Mouse (Mus musculus) liver, embryonic 15.5 days (tissue): ENCODE data around the gene Rtcb. TPM values are rescaled to one million over a fixed set of nuclear protein-coding genes. Genes with fewer than 3 reads are reported as not detected.

Experiments
- ATAC-seq: fragments of 200-750 bp; cut with Nextera tagmentation; 2 replicates; pipeline ENCODE4 v1.8.0; 2017; ENCODE audit warnings: moderate number of reproducible peaks, mild to moderate bottlenecking, moderate library complexity; ENCODE audit not compliant: insufficient read depth
- H3K27ac ChIP-seq: fragments of 300-500 bp; sonication (generic); replicated peaks from 2 replicates; pipeline ENCODE4 v1.5.1; 2015; ENCODE audit warnings: mild to moderate bottlenecking, inconsistent platforms
- H3K27me3 ChIP-seq: fragments of 300-500 bp; sonication (generic); 2 replicates; pipeline ENCODE4 v1.6.1; 2015; ENCODE audit warnings: mild to moderate bottlenecking, inconsistent platforms
- H3K36me3 ChIP-seq: fragments of 300-500 bp; sonication (generic); replicated peaks from 2 replicates; pipeline ENCODE4 v1.6.1; 2015; ENCODE audit warnings: moderate library complexity, mild to moderate bottlenecking, inconsistent platforms
- H3K4me1 ChIP-seq: fragments of 300-500 bp; sonication (generic); replicated peaks from 2 replicates; pipeline ENCODE4 v1.6.1; 2015; ENCODE audit warnings: inconsistent platforms
- H3K4me2 ChIP-seq: fragments of 300-500 bp; sonication (generic); 2 replicates; pipeline ENCODE4 v1.6.1; 2015; ENCODE audit warnings: moderate library complexity, mild to moderate bottlenecking, inconsistent platforms
- H3K4me3 ChIP-seq: fragments of 300-500 bp; sonication (generic); replicated peaks from 2 replicates; pipeline ENCODE4 v1.5.1; 2015; ENCODE audit warnings: mild to moderate bottlenecking, inconsistent platforms
- H3K9ac ChIP-seq: fragments of 300-500 bp; sonication (generic); 2 replicates; pipeline ENCODE4 v1.6.1; 2015; ENCODE audit warnings: moderate library complexity, mild to moderate bottlenecking, inconsistent platforms
- H3K9me3 ChIP-seq: fragments of 300-500 bp; sonication (generic); replicated peaks from 2 replicates; pipeline ENCODE4 v1.6.1; 2016; ENCODE audit warnings: inconsistent platforms
- WGBS: fragments of 180-500 bp; shearing (Covaris S2); methylation state at CpG from one replicate; pipeline ENCODE4 v1.1.7; 2015; ENCODE audit warnings: mixed read lengths; ENCODE audit not compliant: insufficient replicate concordance; 5-methylcytosine and 5-hydroxymethylcytosine counted together
- polyA plus RNA-seq: library from polyadenylated mRNA; unstranded; fragments of >200 nt; fragmentation: Nextera tagmentation; extraction: Ambion mirVana; gene quantifications from 2 replicates; pipeline ENCODE4 v1.2.1, GENCODE M21; 2015

Gene Rtcb
- polyA plus RNA-seq, 1 experiment from 2014 or later: 67.6 TPM

DNA sequence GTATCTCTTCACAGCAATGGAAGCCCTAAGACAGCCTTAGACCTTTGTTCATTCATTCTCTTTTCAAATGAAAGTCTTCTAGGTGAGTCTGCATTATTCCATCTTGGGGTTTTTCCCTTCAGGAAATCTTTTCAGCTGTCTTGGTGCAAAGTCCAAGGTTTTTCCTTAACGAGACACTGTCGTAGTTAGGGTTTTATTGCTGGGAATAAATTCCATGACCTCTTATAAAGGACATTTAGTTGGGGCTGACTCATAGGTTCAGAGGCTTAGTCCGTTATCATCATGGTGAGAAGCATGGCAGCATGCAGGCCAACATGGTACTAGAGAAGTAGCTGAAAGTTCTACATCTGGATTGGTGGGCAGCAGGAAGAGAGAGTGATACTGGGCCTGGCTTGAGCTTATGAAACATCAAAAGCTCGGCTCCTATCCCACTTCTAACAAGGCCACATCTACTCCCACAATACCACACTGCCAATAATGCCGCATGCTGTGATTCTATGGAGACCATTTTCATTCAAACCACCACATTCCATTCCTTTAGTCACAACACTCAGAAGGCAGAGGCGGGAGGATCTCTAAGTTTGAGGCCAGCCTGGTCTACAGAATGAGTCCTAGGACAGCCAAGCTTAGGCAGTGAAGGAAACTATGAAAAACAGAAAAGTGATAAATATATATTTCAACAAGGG, 21.2 kb downstream of the Rtcb start:
- ATAC-seq: no peak
- H3K27ac ChIP-seq: no peak overlapping the region
- H3K27me3 ChIP-seq: peaks cover 2% of the 10 kb centered on the region; the same call in 1 of the 2 replicates
- no peak overlapping the region for H3K9ac ChIP-seq
- WGBS: 80% methylated on average over 6 of the region's 6 CpGs
- no peaks in the 10 kb centered on the region for H3K4me1 ChIP-seq
- H3K36me3 ChIP-seq: peaks cover 52% of the 10 kb centered on the region
- H3K4me3 ChIP-seq: no peak overlapping the region
- no peak overlapping the region for H3K4me2 ChIP-seq
- no peaks in the 10 kb centered on the region for H3K9me3 ChIP-seq

DNA sequence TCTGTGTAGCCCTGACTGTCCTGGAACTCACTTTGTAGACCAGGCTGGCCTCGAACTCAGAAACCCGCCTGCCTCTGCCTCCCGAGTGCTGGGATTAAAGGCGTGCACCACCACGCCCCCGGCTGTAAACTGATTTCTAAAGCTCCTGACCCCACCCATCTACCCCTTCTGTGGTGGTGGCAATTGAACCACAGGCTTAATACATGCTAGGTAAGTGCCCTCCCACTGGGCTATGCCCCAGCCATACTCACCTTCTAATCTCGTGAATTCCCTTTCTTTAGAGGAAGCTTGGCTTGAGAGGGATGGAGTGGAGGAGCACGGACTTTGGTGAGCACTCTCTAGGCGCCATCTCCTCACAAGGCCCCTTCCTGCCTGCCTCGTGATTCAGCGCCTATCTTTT, 27.7 kb downstream of the Rtcb start:
- H3K36me3 ChIP-seq: no peaks in the 10 kb centered on the region
- no peak overlapping the region for H3K4me2 ChIP-seq
- no peak overlapping the region for H3K4me3 ChIP-seq
- no peaks in the 10 kb centered on the region for H3K9me3 ChIP-seq
- peaks cover 11% of the 10 kb centered on the region for H3K4me1 ChIP-seq
- H3K9ac ChIP-seq: no peak overlapping the region
- ATAC-seq: no peak
- 66% methylated on average over 11 of the region's 11 CpGs for WGBS
- no peak overlapping the region for H3K27ac ChIP-seq
- peaks cover 55% of the 10 kb centered on the region for H3K27me3 ChIP-seq

DNA sequence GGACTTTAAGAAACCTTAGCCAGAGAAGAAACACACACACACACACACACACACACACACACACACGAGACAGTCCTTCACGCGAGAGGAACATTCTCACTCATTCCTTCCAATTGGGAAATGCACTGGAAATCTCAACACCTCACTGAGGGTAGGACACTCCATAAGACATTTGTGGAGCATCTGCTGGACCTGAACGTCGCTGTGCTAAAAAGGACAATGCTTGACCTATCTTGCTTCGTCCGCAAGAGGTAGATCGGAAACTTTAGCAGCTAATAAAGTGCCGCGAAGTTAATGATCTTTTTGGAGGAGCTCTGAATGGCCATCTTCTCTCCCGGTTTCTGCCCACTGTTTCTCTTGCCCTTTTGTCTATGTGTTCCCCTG, 28.4 kb downstream of the Rtcb start:
- H3K27ac ChIP-seq: no peak overlapping the region
- peaks cover 11% of the 10 kb centered on the region for H3K4me1 ChIP-seq
- no peak for ATAC-seq
- no peak overlapping the region for H3K9ac ChIP-seq
- H3K9me3 ChIP-seq: no peaks in the 10 kb centered on the region
- H3K36me3 ChIP-seq: no peaks in the 10 kb centered on the region
- no peak overlapping the region for H3K4me3 ChIP-seq
- peaks cover 55% of the 10 kb centered on the region for H3K27me3 ChIP-seq
- WGBS: 46% methylated on average over 11 of the region's 11 CpGs
- H3K4me2 ChIP-seq: no peak overlapping the region

DNA sequence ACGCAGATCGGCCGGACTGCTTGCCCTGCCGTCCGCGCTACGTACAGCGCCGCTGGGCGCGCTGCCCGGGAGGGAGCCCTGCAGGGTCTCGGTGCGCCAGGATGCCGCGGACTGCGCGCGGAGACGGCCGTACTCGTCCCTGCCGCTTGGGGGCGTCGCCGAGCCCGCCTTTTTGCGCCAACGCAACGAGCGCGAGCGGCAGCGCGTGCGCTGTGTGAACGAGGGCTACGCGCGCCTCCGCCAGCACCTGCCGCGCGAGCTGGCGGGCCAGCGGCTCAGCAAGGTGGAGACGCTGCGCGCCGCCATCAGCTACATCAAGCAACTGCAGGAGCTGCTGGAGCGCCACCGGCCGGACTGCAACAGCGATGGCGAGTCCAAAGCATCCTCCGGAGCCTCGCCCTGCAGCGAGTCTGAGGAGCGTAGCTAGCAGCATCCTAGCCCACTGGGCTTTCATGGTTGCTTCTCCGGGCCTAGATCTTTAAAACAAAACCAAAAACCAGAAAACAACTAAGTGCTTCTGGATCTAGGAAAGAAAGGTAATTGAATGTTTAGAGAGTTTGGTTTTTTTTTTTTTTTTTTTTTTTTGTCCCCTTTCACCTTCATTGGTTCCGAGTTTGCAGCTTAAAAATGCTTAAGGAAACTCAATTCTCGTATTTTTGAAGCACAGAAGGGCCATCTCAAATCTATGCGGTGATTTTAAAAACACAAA, 29.0 kb downstream of the Rtcb start:
- no peaks in the 10 kb centered on the region for H3K9me3 ChIP-seq
- H3K4me3 ChIP-seq: peak overlapping the region; percentile 52
- no peaks in the 10 kb centered on the region for H3K36me3 ChIP-seq
- peak overlapping the region; percentile 79 for H3K4me2 ChIP-seq
- 1% methylated on average over 60 of the region's 63 CpGs for WGBS
- H3K4me1 ChIP-seq: peaks cover 11% of the 10 kb centered on the region
- no peak; the same call in 1 of the 2 replicates for ATAC-seq
- H3K9ac ChIP-seq: no peak overlapping the region; the same call in 1 of the 2 replicates
- peaks cover 60% of the 10 kb centered on the region for H3K27me3 ChIP-seq
- H3K27ac ChIP-seq: no peak overlapping the region

DNA sequence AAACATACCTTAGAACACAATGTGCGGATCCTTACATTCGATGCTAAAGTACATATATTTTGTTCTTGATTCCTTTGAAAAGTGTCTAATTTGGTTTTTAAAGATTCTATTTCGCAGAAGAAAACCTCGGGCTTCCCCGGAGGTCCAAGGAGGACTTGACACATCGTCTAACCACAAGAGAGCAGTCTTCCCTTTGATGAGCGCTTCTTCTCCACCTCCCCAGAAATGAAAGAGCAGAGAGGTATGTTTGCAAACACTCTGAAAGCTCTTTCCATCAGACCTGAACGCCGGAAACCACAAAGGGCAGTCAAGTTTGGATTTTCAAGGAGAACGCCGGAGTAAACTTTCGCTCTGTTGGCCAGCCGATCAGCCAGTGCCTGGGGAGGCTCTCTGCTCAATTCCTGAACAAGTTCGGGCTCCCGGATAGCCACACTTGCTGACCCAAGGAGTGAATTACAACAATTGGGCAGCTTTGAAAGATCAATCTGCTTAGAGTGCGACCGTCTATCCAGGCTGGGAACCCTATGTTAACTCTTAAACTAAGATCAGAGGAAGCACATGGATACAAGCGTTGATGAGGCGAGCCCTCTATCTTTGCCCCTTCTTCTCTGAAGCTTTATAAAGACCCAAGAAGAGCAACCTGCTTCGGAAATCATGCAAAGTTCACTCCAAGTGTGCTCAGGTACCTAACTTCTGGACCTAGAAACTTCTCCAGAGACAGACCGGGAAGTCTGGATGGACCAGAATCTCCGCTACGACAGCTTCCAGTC, 29.8 kb downstream of the Rtcb start, which contains the start of gene Ascl4:
Gene Ascl4, plus strand, starts transcription at position 6 of the 770 bp plus-strand sequence.
- no peak for ATAC-seq
- peaks cover 11% of the 10 kb centered on the region for H3K4me1 ChIP-seq
- H3K4me2 ChIP-seq: peak within 1 kb of the TSS; percentile 79
- peaks cover 67% of the 10 kb centered on the region for H3K27me3 ChIP-seq
- H3K9ac ChIP-seq: no peak within 1 kb of the TSS; the same call in 1 of the 2 replicates
- peak within 1 kb of the TSS; percentile 52 for H3K4me3 ChIP-seq
- no peaks in the 10 kb centered on the region for H3K9me3 ChIP-seq
- no peak within 1 kb of the TSS for H3K27ac ChIP-seq
- H3K36me3 ChIP-seq: no peaks in the 10 kb centered on the region
- WGBS: 2% methylated on average over 23 of the region's 23 CpGs

DNA sequence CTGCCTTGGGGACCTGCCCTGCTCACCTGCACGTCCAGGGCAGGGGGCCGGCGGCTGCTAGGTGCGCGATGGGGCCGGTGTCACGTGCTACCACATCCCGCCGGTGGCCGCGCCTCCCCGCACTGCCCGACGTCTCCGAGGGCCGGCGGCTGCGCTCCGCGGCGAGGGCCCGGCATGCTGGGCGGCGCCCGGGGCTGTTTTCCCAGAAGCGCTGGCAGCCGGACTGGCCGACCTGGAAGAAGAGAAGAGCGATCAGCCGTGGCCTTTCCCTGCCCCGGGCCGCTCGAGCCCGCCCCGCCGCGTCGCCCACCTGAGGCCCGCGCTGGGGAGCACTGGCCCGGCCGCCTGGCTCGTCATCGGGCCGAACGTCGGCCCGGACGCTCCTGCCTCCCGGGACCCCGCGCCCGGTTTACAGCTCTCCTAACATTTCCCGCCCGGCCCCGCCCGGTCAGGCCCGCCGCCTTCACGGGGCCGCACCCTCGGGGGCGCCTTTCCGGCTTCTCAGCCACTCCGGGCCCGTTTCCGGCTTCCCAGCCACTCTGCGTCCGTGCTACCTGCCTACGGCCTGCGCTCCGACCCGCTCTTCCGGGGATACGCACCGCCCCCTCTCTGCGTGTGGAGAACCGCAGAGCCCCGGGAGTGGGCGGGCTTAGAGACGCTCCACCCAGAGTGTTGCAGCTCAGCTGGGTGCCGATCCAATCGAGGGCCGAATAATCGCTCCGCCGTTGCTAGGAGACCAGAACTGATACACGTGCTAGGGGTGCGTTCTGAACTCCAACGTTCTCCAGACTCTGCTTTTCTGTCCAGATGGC, 40.9 kb downstream of the Rtcb start, which contains the start of gene Prdm4:
Gene Prdm4, minus strand, starts transcription at position 645 of the 812 bp plus-strand sequence.
- under 1% methylated on average over 79 of the region's 90 CpGs for WGBS
- peak within 1 kb of the TSS; percentile 82 for H3K9ac ChIP-seq
- peak; percentile 98 for ATAC-seq

More for the DNA sequence above, 40.9 kb downstream of the Rtcb start, which contains the start of gene Prdm4:
- Histone ChIP-seq H3K27me3 (peaks cover 14% of the 10 kb centered on the region), H3K4me2 (peak within 1 kb of the TSS; percentile 96), H3K27ac (peak within 1 kb of the TSS; percentile 90), H3K4me3 (peak within 1 kb of the TSS; percentile 78), H3K9me3 (no peaks in the 10 kb centered on the region), H3K36me3 (peaks cover 25% of the 10 kb centered on the region), H3K4me1 (peaks cover 27% of the 10 kb centered on the region)

Other genes starting within 250 kb of the Rtcb start
- 27.0 and 29.3 TPM in 2 replicates for gene Pwp1, start 128.3 kb downstream of the Rtcb start, polyA plus RNA-seq
- gene Prdm4, start 40.7 kb downstream of the Rtcb start, polyA plus RNA-seq: 4.6 and 5.7 TPM in 2 replicates
- gene Ascl4, start 30.1 kb downstream of the Rtcb start, polyA plus RNA-seq: not detected in 2 replicates
- gene Bpifc, start 54.1 kb upstream of the Rtcb start, polyA plus RNA-seq: 0.03 TPM in 1 of 2 replicates, not detected in the other
- 65.6 and 65.9 TPM in 2 replicates for gene Fbxo7, start 64.1 kb upstream of the Rtcb start, polyA plus RNA-seq